Mouse (Mus musculus) c-Kit-positive CD71-negative TER-119-negative erythroid progenitor cells, embryonic 14.5 days (primary cell): Measurements from ENCODE around the gene Tubb3.
A peak's percentile ranks its signal among the peaks of the same experiment; 100 is the strongest.
"Not testable (repeated sequence)": the region's sequence is repeated elsewhere in the genome, so short reads cannot be mapped to it uniquely, and the experiment has no call there.

ENCODE experiments used
- DNase-seq: peaks from one replicate; pipeline ENCODE4 v3.0.0-alpha.2; 2013; ENCODE audit warnings: low read depth

Gene Tubb3

DNA sequence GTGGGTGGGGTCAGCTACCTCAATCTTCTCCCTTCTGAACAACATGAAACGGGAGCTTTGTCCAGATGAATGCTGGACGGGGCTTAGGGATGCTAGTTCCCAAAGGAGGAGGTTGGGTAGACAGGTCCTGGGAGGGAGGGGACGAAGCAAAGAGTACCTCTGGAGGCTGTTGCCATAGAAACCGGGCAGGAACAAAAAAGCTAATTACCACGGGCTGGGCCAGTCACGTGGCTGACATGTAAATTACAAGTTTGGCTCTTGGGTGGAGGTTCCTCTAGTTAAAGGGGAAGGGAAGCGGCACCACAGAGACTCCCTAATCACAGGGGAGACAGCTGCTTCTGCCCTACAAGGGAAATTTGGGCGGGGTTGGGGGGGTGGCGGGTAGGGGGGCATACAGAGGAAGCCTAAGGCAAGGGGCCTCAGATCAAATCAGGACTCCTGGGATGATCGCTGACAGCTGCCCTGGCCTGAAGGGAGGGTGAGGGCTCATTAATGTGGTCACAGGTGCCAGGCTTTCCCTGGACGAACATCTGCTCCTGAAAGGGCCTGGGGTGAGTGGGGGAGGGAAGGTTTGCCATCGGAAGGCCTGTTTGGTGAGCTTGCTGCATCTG is 1.4 kb downstream of the Tubb3 start:
- DNase-seq: no peak

DNA sequence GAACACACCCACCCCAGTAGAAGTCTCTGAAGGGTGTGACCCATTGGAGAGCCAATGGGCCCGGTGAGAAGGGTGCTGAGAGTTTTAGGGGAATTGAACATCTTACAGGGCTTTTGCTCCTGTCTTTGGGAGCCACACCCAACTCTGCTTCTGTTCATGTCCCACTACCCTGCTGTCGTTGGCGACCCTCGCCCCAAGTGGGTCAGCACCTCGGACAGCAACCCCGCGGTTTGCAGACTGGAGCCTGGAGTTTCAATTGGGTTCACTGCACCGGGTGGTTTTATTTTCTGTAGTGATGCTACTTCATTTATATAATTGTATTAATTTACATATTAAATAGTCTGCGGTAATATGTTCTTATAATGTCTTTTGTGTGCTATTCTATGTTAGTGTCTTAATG is 3.0 kb downstream of the Tubb3 start:
- DNase-seq: no peak

DNA sequence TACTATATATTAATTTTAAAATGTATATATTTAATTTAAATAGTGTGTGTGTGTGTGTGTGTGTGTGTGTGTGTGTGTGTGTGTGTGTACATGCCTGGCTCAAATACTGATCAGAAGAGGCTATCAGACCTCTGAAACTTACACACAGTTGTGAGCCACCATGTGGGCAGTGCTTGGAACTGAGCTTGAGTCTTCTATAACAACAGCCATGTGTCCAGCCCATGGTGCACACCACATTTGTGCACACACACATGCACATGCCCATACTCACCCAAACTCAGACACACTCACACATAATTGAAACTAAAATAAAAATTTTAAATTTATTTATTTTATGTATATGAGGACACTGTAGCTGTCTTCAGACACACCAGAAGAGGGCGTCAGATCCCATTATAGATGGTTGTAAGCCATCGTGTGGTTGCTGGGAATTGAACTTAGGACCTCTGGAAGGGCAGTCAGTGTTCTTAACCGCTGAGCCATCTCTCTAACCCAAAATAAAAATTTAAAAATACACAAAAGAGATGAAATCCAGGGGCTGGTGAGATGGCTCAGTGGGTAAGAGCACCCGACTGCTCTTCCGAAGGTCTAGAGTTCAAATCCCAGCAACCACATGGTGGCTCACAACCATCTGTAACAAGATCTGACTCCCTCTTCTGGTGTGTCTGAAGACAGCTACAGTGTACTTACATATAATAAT is 3.9 kb downstream of the Tubb3 start:
- not testable (repeated sequence) for DNase-seq

DNA sequence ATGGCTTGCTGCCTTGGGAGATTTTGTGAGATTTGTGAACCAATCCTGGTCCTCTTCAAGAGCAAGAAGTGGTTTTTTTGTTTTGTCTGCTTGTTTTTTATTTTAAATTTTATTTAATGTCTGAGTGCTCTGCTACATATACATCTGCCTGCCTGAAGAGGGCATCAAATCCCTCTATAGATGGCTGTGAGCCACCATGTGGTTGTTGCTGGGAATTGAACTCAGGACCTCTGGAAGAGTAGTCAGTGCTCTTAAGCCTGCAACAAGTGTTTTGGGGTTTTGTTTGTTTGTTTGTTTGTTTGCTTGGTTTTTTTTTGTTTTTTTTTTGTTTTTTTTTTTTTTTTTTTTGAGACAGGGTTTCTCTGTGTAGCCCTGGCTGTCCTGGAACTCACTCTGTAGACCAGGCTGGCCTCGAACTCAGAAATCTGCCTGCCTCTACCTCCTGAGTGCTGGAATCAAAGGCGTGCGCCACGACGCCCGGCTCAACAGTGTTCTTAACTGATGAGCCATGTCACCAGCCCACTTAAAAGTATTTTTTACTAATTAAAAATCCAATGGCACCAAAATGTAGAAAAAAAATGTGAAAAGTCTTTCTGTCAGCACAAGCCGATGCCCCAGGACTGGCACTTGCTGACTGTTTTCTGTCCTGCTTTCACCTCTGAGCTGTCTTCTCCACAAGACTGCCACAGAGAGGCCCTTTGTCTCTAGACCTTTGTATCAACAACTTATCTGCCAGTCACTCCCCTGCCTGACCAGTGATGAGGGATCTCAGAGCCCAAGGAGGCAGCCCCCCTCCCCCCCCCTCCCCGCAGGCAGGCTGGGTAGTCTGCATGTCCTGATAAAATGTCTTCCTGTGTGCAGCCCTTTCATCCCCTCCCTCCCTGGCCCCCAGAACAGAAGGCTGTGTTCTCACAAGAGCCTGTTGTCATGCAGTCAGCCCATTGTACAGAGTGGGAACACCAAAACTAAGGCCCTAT is 5.0 kb downstream of the Tubb3 start:
- DNase-seq: no peak

DNA sequence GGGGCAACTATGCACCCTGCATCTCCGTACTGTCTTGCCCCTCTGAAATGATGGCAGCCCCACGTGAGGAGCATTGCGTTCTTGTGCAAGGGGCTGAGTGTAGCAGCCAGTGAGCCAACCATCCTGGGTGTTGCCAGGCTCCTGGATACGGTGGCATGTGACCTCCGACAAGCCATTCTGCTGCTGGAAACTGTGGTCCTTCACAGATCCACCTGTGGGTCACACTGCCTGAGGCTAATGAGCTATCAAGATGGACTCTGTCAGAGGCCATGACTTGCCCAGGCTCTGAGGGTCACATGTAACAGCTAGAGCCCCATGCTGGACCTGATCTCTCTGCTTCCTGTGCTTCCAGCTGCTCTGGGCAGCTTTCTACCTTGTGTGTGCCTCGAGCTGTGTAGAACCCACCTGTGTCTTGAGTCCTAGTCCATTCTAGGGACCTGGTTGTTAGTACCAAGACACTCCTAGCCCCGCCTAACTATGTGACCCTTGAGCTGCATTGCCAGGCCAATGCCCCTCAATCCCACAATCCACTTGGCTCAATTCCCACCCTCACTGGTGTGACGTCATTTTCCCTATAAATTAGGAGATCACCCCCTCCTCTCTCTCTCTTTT is 5.8 kb downstream of the Tubb3 start:
- DNase-seq: no peak

DNA sequence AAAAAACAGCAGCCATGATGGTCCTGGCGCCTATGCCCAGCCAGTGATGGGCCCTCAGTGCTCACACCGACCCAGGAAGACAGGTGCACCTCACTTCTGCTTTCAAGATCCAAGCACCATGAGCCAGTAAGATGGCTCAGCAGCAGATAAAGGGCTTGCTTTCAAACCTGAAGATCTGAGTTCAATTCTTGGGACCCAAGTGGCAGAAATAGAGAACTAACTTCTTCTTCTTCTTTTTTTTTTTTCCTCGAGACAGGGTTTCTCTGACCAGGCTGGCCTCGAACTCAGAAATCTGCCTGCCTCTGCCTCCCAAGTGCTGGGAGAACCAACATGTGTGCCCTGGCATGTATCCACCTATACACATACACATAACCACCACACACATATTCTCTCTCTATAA is 8.5 kb downstream of the Tubb3 start:
- no peak for DNase-seq

DNA sequence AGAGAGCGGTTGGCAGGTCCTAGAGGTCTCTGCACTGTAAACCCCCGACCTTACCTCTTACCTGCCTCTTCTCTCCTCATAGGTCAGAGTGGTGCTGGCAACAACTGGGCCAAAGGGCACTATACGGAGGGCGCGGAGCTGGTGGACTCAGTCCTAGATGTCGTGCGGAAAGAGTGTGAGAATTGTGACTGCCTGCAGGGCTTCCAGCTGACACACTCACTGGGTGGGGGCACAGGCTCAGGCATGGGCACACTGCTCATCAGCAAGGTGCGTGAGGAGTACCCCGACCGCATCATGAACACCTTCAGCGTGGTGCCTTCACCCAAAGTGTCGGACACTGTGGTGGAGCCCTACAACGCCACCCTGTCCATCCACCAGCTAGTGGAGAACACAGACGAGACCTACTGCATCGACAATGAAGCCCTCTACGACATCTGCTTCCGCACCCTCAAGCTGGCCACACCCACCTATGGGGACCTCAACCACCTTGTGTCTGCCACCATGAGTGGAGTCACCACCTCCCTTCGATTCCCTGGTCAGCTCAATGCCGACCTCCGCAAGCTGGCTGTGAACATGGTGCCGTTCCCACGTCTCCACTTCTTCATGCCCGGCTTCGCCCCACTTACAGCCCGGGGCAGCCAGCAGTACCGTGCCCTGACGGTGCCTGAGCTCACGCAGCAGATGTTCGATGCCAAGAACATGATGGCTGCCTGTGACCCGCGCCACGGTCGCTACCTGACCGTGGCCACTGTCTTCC is 9.5 kb downstream of the Tubb3 start:
- no peak for DNase-seq

DNA sequence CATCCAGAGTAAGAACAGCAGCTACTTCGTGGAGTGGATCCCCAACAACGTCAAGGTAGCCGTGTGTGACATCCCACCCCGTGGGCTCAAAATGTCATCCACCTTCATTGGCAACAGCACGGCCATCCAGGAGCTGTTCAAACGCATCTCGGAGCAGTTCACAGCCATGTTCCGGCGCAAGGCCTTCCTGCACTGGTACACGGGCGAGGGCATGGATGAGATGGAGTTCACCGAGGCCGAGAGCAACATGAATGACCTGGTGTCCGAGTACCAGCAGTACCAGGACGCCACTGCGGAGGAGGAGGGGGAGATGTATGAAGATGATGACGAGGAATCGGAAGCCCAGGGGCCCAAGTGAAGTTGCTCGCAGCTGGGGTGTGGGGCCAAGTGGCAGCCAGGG is 10.1 kb downstream of the Tubb3 start:
- DNase-seq: no peak

DNA sequence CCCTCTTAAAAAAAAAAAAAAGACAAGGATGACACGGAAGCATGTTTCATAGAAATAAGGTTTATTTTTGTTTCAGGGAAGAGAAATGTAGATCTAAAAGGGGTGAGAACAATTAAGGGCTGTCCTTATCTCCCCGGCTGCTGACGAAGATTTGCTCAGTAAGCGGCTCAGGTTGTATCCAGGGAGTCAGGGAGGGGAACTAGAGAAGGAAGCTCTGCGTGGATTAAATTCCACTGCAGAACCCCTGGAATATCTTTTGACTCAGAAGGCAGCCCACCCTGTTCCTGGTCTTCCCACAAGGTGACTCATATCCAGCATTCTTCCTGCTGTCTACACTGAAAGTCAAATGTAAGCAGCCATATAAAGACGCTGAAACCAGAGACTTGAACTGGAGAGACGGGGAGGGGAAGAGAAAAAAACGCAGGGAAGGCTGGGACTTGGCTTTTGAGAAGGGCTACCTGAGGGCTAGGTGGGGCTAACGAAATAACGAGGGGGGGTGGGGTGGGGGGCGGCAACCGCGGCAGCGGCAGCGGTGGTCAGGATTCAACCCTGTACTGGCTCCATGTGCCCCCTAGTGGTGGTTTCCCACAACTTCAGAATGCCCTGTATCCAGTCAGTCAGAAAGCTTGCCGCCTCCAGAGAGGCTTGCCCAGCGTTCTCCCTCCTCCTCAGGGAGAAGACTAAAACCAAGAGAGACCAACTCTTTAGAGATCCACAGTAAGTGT is 11.0 kb downstream of the Tubb3 start:
- DNase-seq: peak; percentile 60

DNA sequence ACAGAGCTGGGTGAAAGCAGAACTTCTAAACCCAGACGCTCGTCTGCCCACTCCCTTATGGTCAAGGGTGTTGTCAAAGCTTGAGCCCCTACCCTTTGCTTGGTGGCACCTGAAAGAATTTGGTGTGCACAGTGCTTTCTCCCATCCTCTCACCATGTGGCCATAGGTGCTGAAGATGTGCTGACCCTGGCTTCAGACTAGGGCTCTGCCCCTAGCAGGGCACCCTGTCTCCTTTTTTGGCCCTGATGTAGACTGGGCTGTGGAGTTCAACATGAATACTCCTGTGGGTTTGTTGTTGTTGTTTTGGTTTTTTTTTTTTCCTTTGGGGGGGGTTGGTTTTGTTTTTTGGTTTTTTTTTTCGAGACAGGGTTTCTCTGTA is 11.5 kb downstream of the Tubb3 start:
- no peak for DNase-seq

DNA sequence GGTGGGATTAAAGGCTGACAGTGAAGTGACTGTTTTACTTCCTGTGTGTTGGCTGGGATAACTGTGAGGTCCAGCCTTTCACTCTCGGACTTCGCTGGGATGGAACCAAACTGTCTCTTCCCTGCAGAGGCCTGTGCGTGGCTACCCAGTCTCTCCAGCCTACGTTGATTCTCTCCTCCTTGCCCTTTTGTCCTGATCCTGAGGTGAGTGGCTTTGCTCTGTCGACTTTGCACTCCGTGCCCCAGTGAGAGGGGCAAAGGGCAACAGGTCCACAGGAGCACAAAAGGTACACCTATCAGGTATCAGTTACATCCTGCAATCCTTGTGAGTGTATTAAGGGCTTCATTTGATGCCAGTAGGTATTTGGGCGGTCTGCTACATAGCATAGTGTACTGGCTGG is 12.2 kb downstream of the Tubb3 start, which contains the start of gene Def8:
Def8 (plus strand) TSS at position 87 of the 400 bp plus-strand sequence.
- DNase-seq: no peak

DNA sequence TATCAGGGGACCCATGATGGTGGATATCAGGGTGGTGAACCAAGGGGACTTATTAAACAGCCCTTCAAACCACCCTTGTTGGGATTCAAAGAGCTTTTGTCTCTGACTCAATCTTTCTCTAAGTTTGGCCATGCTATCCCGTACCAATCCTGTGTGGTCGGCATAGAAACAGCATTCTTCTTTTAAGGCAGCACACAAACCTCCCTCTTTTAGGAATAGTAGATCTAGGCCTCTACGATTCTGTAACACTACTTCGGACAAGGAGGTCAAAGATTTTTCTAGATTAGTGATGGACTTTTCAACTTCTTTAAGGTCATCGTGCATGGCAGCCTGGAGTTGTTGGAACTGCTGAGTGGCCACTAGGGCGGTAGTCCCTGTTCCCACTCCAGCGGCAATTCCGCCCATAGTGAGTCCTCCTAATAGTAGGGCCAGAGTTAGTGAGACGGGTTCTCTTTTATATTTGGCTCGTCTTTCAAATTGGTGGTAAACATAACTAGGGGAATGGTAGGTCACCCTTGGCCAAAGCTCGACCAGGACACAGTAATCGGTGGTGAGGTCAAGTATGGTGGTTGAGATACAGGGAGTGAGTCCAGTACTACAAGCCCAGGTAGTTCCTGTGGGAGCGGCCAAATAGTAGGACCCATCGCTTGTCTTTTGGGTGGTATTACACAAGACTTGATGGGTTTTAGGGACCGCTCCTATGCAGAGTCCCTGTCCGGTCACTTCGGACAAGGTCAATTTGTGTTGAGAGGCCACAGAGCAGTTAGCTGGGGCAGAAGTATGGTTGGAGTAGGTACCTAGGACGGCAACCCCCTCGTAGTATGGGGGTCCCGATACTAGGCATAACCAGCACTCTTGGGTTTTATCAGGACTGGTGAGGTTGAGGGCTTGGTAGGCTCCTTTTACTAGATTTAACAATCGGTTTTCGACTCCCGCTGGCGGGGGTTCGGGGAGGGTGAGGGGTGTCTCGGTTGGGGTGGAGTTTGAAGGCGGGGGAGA is 15.6 kb downstream of the Tubb3 start:
- no peak for DNase-seq

DNA sequence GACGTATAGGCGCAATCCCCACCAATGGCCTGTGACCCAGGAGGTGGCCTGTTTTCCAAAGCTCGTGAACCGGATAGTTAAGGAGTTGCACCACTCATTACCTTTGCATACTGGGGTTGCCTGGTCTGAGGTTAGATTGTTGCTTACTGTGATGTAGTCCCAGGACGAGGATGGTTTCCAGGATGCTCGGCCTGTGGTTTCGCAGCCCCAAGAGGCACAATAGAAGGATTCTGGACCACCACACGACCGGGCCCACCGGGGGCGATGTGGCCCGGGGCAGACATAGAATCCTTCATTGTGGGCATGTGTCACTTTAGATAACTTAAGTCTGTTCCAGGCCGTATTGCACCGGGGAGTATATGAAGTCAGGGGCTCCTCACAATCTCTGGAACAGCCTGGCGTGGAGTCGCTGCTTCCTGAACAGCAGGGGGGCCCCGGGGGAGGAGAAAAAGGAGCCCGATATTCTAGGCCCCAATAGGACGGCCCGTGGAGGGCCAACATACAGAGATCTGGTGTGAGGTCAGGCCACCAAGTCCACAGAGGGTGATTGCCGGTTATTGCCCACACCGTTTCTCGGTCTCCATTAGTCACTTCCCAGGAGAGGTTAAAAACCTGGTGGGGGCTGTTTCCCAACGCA is 16.5 kb downstream of the Tubb3 start:
- DNase-seq: no peak

DNA sequence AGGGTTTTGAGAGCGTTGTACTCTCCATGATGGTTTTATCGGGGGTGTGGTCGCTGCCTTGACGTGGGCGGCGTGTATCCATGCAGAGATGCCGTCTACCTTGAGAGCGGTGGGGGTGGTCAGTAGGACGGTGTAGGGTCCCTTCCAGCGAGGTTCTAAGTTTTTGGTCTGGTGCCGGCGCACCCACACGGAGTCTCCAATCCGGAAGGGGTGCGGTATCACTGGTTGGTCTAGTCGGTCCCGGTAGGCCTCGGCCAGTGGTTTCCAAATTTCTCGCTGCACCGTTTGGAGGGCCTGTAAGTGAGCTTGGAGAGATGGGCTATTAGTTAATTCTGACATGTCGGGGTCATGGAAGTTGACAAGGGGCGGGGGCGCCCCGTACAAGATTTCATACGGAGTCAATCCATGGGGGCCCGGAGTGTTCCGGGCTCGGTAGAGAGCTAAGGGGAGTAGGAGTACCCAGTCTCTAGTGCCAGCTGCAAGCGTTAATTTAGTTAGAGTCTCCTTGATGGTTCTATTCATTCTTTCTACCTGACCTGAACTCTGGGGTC is 17.2 kb downstream of the Tubb3 start:
- DNase-seq: no peak

DNA sequence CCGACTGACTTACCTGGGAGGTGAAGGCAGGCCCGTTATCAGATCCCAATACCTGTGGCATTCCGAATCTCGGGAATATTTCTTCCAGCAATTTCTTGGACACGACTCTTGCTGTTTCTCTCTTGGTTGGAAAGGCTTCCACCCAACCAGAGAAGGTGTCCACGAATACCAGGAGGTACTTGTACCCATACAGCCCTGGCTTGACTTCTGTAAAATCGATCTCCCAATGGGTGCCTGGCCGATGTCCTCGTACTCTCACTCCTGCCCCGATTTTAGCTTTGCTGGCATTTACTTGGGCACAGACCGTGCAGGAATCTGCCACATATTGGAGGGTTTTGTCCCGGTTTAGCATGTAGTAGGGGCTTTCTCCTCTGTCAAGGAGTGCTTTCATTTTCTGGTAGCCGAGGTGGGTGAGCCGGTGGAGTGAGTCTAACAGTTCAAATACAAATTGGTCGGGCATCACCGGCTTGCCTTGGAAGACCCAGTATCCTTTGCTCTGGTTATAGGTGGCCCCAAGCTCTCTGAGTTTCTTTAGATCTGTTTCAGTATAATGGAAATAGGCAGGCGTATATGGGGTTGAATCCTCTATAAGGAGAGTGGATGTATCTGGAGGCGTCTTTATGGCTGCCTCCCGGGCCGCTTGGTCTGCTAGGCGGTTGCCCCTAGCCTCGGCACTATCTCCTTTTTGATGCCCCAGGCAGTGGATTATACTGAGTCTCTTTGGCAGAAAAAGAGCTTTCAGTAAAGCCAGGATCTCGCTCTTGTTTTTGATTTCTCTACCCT is 17.9 kb downstream of the Tubb3 start:
- no peak for DNase-seq

DNA sequence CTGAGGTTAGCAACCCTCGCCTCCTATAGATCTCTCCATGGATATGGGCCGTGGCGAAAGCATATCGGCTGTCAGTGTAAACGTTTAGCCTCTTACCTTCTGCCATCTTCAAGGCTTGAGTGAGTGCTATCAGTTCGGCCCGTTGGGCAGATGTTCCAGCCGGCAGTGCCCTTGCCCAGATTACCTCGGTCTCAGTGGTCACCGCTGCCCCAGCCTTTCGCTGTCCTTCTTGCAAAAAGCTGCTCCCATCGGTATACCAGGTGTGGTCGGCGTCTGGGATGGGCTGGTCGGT is 18.4 kb downstream of the Tubb3 start:
- DNase-seq: not testable (repeated sequence)

DNA sequence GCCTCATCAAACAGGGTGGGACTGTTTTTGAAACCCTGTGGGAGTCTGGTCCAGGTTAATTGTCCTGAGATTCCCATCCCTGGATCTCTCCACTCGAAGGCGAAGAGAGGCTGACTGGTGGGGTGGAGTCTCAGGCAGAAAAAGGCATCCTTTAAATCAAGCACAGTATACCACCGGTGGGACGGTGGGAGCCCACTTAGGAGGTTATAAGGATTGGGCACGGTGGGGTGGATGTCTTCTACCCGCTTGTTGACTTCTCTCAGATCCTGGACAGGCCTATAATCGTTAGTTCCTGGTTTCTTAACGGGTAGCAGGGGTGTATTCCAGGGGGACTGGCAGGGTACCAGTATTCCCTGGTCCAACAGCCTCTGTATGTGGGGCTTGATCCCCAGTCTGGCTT is 19.7 kb downstream of the Tubb3 start:
- not testable (repeated sequence) for DNase-seq

DNA sequence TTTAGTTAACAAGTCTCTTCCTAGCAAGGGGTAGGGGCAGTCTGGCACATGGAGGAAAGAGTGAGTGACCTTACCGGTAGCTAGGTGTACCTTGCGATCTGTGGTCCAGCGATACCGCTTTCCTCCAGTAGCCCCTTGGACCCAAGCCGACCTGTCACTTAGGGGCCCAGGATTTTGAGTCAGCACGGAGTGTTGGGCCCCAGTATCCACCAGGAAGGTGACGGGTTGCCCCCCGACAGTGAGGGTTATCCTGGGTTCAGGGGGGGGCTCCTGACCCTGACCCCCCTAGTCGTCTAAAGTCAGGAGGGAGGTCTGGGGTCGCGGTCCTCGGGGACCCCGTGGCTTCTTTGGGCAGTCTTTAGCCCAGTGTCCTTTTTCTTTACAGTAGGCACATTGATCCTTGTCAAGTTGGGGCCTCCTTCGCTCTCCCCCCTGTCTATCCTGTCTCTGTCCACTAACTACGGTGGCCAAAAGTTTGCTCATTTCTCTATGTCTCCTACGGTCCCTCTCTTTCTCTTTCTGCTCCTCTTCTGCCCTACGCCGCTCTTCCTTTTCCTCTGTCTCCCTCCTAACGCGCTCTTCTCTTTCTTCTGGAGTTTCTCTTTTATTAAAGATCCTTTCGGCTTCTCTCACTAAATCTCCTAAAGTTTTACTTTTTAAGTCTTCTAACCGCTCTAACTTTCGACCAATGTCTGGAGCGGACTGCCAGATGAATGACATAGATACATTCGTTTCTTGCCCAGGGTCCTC is 20.6 kb downstream of the Tubb3 start:
- no peak for DNase-seq
